Mouse (Mus musculus): Measurements from ENCODE around the gene Foxa2. TPM values are rescaled to one million over a fixed set of nuclear protein-coding genes. Genes with fewer than 3 reads are reported as not detected.

Foxa2 gene
- polyA plus RNA-seq, 2 experiments = 2.8 to 3.2 TPM

GRCm38 (mm10) chr2:147992935-147993679 is 53.7 kb downstream of the Foxa2 start:
- no peaks in the 10 kb centered on the region for H3K36me3 ChIP-seq (replicated peaks; ENCODE audit: control insufficient read depth, insufficient read depth, low read depth)
- H3K4me3 ChIP-seq (ENCODE audit: insufficient read depth in 1 of 2, low read depth in 2 of 2, low read length in 2 of 2) = no peak overlapping the region
- TF ChIP-seq CTCF (IDR thresholded peaks at IDR 0.05; ENCODE audit: low read depth) (no peak), EP300 (IDR thresholded peaks at IDR 0.05; ENCODE audit: low read depth) (no peak)
- no peak overlapping the region for H3K27ac ChIP-seq
- ATAC-seq (ENCODE audit: insufficient read depth) (peak; percentile 17; the same call in 1 of the 2 replicates), DNase-seq (ENCODE audit: low read depth in 3 of 3, low spot score in 3 of 3) (no peak)
- H3K27me3 ChIP-seq (ENCODE audit: control insufficient read depth, insufficient read depth, low read length) = no peaks in the 10 kb centered on the region
- H3K4me1 ChIP-seq (replicated peaks; ENCODE audit: control insufficient read depth in 2 of 2, insufficient read depth in 2 of 2, low read length in 1 of 2) = peaks cover 0 to 9% of the 10 kb centered on the region in 2 experiments; a peak in 1 of 4 replicates
- H3K4me2 ChIP-seq (ENCODE audit: low read depth) = no peak overlapping the region
- H3K9ac ChIP-seq (replicated peaks) = no peak overlapping the region
- no peaks in the 10 kb centered on the region for H3K9me3 ChIP-seq (ENCODE audit: control insufficient read depth, low read length)
- 70% methylated on average over 10 of the region's 10 CpGs for WGBS (ENCODE audit: insufficient replicate concordance)

Small RNAs within 50 kb of the gene (microRNA-seq; reads per million reads assigned to microRNA genes)
- not detected for gene Gm27420

Data from liver, embryonic 14.5 days (tissue).